Mouse (Mus musculus) hindbrain, embryonic 11.5 days (tissue): Measurements from ENCODE around the gene Sdc1. TPM values are rescaled to one million over a fixed set of nuclear protein-coding genes. Genes with fewer than 3 reads are reported as not detected.

Experiments used
- ATAC-seq: fragments of 200-750 bp; cut with Nextera tagmentation; 2 replicates; pipeline ENCODE4 v1.8.0; 2017; ENCODE audit warnings: mild to moderate bottlenecking, moderate TSS enrichment, moderate library complexity; ENCODE audit not compliant: low FRiP score
- DNase-seq: peaks from one replicate; pipeline ENCODE4 v3.0.0-alpha.2; 2015; ENCODE audit warnings: low spot score
- H3K27ac ChIP-seq: fragments of 300-500 bp; sonication (generic); 2 replicates; pipeline ENCODE4 v1.5.1; 2014; ENCODE audit warnings: mild to moderate bottlenecking, low read depth, low read length
- H3K27me3 ChIP-seq: fragments of 300-500 bp; sonication (generic); 2 replicates; pipeline ENCODE4 v1.6.1; 2014; ENCODE audit warnings: mild to moderate bottlenecking, low read length, moderate library complexity, mixed read lengths; ENCODE audit not compliant: control insufficient read depth, insufficient read depth
- H3K36me3 ChIP-seq: fragments of 300-500 bp; sonication (generic); 2 replicates; pipeline ENCODE4 v1.6.1; 2014; ENCODE audit warnings: mild to moderate bottlenecking, low read length, moderate library complexity, mixed read lengths; ENCODE audit not compliant: control insufficient read depth, insufficient read depth
- H3K4me1 ChIP-seq: fragments of 300-500 bp; sonication (generic); replicated peaks from 2 replicates; pipeline ENCODE4 v1.6.1; 2014; ENCODE audit warnings: low read length, mixed read lengths; ENCODE audit not compliant: control insufficient read depth, insufficient read depth
- H3K4me2 ChIP-seq: fragments of 300-500 bp; sonication (generic); replicated peaks from 2 replicates; pipeline ENCODE4 v1.6.1; 2014; ENCODE audit warnings: mild to moderate bottlenecking, low read depth, low read length
- H3K4me3 ChIP-seq: fragments of 300-500 bp; sonication (generic); 2 replicates; pipeline ENCODE4 v1.5.1; 2014; ENCODE audit warnings: low read depth, low read length
- H3K9ac ChIP-seq: fragments of 300-500 bp; sonication (generic); 2 replicates; pipeline ENCODE4 v1.6.1; 2014; ENCODE audit warnings: low read depth, low read length
- H3K9me3 ChIP-seq: fragments of 300-500 bp; sonication (generic); 2 replicates; pipeline ENCODE4 v1.6.1; 2016; ENCODE audit warnings: low read length; ENCODE audit not compliant: control insufficient read depth
- WGBS: fragments of 180-500 bp; shearing (Covaris S2); extraction: QIAGEN DNeasy Blood & Tissue Kit; methylation state at CpG from one replicate; pipeline ENCODE4 v1.1.7; 2014; 5-methylcytosine and 5-hydroxymethylcytosine counted together
- polyA plus RNA-seq: library from polyadenylated mRNA; unstranded; fragments of >200 nt; fragmentation: Nextera tagmentation; extraction: Ambion mirVana; gene quantifications from 2 replicates; pipeline ENCODE4 v1.2.1, GENCODE M21; 2014

Sdc1 gene
- 49.3 and 62.4 TPM in 2 replicates for polyA plus RNA-seq

DNA sequence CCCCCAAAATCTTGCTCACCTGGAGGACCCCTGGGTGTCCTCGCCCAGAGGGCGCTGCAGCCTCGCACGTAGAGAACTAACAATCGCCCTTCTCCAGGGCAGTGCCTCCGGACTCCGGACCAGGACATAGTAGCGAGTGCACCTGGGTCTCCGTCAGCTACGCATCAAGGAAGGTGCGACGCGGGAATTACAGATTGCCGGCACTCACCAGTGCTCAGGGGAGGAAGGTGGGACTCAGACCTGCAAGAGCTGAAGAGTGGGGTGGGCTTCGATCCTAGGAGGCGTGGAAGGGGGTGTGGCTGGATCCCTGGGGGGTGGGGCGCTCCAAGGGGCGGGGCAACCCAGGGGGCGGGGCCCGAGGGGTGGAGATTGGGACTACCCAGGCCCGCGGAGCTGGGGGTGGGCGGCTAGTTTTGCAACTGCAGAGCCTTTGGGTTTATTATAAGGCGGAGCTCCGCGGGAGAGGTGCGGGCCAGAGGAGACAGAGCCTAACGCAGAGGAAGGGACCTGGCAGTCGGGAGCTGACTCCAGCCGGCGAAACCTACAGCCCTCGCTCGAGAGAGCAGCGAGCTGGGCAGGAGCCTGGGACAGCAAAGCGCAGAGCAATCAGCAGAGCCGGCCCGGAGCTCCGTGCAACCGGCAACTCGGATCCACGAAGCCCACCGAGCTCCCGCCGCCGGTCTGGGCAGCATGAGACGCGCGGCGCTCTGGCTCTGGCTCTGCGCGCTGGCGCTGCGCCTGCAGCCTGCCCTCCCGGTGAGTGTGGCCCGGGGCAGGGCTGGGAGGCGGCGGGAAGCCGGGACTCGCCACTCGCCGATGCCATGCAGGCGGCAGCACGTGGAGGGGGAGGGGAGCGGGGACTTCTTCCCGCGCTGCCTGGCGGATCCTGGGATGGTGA, at the start of gene Sdc1:
Gene Sdc1 (plus strand): TSS at position 378 of the 898 bp plus-strand sequence.
- Histone ChIP-seq H3K36me3 (no peaks in the 10 kb centered on the region), H3K27me3 (no peaks in the 10 kb centered on the region), H3K9me3 (no peaks in the 10 kb centered on the region), H3K9ac (peak within 1 kb of the TSS; percentile 92), H3K4me2 (peak within 1 kb of the TSS; percentile 95), H3K4me1 (0 out of 2 replicates have a peak, but pooled peaks cover 3% of the 10 kb centered on the region), H3K27ac (peak within 1 kb of the TSS; percentile 70), H3K4me3 (peak within 1 kb of the TSS; percentile 85)
- 0% methylated on average over 67 of the region's 67 CpGs for WGBS
- ATAC-seq (peak; percentile 85), DNase-seq (peak; percentile 86)

DNA sequence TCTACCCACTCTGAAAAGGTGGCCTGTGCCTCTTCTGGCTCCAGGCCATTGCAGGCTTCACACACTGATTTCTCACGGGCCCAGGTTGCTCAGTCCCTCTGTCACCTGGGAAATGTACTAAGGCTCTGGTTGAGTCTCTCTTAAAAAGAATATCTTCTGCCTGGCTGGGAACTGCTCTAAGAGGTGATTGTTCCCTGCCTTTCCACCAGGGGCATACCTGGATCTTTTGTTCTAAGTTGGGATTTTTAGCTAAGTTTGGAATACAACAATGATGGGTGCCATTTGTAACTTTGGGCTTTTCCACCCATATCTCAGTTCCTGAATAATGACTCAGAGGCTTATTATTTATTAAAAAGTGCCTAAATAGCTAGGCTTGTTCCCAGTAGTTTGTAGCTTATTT, 44.2 kb upstream of the Sdc1 start:
- Histone ChIP-seq H3K9me3 (no peaks in the 10 kb centered on the region), H3K4me3 (no peak overlapping the region), H3K27ac (no peak overlapping the region), H3K4me2 (no peak overlapping the region), H3K36me3 (peaks cover 5% of the 10 kb centered on the region), H3K4me1 (no peaks in the 10 kb centered on the region), H3K27me3 (no peaks in the 10 kb centered on the region), H3K9ac (no peak overlapping the region)
- WGBS: 86% methylated on average over 1 of the region's 1 CpGs
- ATAC-seq (no peak), DNase-seq (no peak)

DNA sequence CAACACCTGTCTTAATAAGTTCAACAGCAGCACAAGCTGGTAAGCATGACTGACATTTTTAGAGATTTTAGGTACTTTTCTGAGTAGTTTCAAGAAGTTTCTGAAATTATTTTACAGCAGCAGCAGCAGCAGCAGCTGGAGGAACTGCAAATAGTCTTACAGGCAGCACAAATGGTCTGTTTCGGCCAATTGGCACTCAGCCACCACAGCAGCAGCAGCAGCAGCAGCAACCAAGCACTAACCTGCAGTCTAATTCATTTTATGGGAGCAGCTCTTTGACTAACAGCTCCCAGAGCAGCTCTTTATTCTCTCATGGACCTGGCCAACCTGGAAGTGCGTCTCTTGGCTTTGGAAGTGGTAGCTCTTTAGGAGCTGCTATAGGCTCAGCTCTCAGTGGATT, 42.4 kb upstream of the Sdc1 start:
- Histone ChIP-seq H3K27me3 (no peaks in the 10 kb centered on the region), H3K4me2 (no peak overlapping the region), H3K9me3 (no peaks in the 10 kb centered on the region), H3K4me1 (no peaks in the 10 kb centered on the region), H3K4me3 (no peak overlapping the region), H3K27ac (no peak overlapping the region), H3K36me3 (peaks cover 3% of the 10 kb centered on the region; the same call in 1 of the 2 replicates), H3K9ac (no peak overlapping the region)
- DNase-seq: no peak
- no peak for ATAC-seq
- 96% methylated on average over 2 of the region's 2 CpGs for WGBS

DNA sequence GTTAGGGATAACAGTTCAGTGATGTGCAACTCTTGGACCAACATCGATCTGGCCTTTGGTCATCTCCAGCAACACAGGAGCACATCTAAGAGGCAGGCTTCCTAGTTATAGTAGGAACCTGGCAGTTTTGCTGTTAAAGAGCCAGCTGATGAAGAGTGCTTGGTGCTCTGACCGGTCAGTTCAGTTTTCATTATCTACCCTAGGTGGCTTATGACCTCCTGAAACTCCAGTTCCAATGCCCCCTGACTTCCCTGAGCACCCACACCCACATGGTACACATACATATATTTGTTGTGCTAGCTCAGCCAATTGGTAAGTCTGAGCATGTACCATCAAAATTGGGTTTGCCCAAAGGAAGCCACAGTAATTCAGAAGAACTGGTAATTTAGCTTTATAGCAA, 17.5 kb upstream of the Sdc1 start:
- Histone ChIP-seq H3K27ac (no peak overlapping the region), H3K4me1 (no peaks in the 10 kb centered on the region), H3K27me3 (no peaks in the 10 kb centered on the region), H3K9me3 (no peaks in the 10 kb centered on the region; the same call in 1 of the 2 replicates), H3K4me3 (no peak overlapping the region), H3K36me3 (peaks cover 12% of the 10 kb centered on the region), H3K4me2 (no peak overlapping the region), H3K9ac (no peak overlapping the region)
- DNase-seq (no peak), ATAC-seq (no peak)
- 99% methylated on average over 2 of the region's 2 CpGs for WGBS

DNA sequence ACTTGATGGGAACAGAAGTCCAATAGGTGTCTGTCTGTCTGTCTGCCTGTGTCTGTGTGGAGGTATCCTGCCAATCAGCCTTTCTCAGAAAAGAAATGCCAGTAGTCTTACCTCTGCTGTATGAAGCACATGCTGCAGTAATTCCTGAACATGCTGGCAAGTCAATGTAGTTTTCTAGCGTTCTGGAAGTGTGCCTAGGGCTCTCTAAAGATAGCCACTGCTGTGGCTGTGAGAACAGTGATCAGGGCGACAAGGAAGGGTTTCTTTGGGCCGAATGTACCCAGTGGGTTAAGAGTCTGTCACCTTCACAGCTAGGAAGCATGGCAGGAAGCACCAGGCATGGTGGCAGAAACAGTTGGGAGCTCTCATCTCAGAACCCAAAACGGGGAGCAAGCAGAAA, 17.0 kb upstream of the Sdc1 start:
- ATAC-seq (no peak), DNase-seq (no peak)
- Histone ChIP-seq H3K9me3 (no peaks in the 10 kb centered on the region; the same call in 1 of the 2 replicates), H3K4me3 (no peak overlapping the region), H3K9ac (no peak overlapping the region), H3K27ac (no peak overlapping the region), H3K4me2 (no peak overlapping the region), H3K4me1 (no peaks in the 10 kb centered on the region), H3K27me3 (no peaks in the 10 kb centered on the region), H3K36me3 (peaks cover 8% of the 10 kb centered on the region)
- WGBS: 90% methylated on average over 4 of the region's 4 CpGs

DNA sequence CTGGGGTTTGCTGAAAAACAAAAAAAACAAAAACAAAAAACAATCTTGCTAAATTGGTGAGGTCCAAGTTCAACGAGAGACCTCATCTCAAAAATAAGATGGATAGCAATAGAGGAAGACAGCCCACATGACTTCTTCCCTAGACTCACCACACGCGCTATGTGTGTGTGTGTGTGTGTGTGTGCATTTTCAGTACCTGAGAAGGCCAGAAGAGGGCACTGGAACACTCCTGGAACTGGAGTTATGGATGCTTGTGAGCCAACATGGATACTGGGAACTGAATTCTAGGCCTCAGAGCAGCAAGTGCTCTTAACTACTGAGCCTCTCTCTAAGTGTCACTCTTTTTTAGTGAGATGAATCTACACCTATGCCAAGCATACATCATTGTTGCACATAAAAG, 13.1 kb upstream of the Sdc1 start:
- H3K27me3 ChIP-seq: no peaks in the 10 kb centered on the region
- H3K4me1 ChIP-seq: no peaks in the 10 kb centered on the region
- DNase-seq (no peak), ATAC-seq (no peak)
- H3K36me3 ChIP-seq: 0 out of 2 replicates have a peak, but pooled peaks cover 2% of the 10 kb centered on the region
- H3K4me2 ChIP-seq: no peak overlapping the region
- H3K9ac ChIP-seq: no peak overlapping the region
- no peak overlapping the region for H3K27ac ChIP-seq
- H3K9me3 ChIP-seq: no peaks in the 10 kb centered on the region; the same call in 1 of the 2 replicates
- H3K4me3 ChIP-seq: no peak overlapping the region
- WGBS: 96% methylated on average over 3 of the region's 3 CpGs

DNA sequence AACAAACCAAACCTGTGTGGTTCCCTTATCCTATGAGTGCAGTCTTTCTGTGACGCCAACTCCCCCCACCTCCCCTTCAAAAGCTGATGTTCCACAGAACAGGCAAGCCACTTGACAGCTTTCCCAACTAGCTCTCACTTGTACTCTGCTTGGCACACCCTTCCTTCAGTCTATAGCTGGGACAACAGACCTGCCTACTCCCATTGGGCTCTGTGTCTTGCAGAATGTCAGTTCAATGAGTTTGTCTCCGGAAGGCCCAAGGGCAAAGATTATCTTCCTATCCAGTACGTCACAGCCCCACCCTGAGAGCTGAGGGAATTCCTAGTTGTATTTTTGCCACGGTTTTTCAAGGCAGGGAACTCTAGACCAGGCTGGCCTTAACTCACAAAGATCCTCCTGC, 12.0 kb upstream of the Sdc1 start:
- Histone ChIP-seq H3K4me1 (no peaks in the 10 kb centered on the region), H3K4me3 (no peak overlapping the region), H3K27ac (no peak overlapping the region), H3K36me3 (0 out of 2 replicates have a peak, but pooled peaks cover 2% of the 10 kb centered on the region), H3K4me2 (no peak overlapping the region), H3K27me3 (no peaks in the 10 kb centered on the region), H3K9me3 (no peaks in the 10 kb centered on the region; the same call in 1 of the 2 replicates), H3K9ac (no peak overlapping the region)
- ATAC-seq (no peak), DNase-seq (no peak)
- WGBS: 81% methylated on average over 4 of the region's 4 CpGs

DNA sequence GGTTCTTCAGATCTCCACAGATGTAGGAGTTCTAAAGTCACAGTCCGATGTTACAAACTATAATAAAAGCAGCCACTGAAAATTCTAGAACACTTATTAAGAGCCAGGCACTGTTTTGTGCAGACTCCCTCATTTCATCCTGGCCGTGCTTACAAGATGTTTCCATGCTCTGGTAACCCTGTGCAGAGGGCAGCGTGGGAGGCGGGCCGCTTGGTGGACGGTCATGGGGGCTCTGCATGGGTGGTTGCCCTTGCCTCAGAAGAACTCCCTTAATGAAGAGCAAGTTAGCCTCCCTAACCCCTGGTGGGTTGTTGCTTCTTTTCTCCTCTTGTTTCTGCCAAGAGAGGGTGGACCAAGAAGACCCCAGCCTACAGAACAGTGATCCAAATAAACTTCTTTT, 11.3 kb upstream of the Sdc1 start:
- Histone ChIP-seq H3K4me3 (no peak overlapping the region), H3K9me3 (no peaks in the 10 kb centered on the region; the same call in 1 of the 2 replicates), H3K4me2 (no peak overlapping the region), H3K9ac (no peak overlapping the region), H3K4me1 (no peaks in the 10 kb centered on the region), H3K27me3 (no peaks in the 10 kb centered on the region), H3K27ac (no peak overlapping the region), H3K36me3 (0 out of 2 replicates have a peak, but pooled peaks cover 2% of the 10 kb centered on the region)
- ATAC-seq: no peak
- WGBS: 81% methylated on average over 6 of the region's 6 CpGs
- DNase-seq: no peak

DNA sequence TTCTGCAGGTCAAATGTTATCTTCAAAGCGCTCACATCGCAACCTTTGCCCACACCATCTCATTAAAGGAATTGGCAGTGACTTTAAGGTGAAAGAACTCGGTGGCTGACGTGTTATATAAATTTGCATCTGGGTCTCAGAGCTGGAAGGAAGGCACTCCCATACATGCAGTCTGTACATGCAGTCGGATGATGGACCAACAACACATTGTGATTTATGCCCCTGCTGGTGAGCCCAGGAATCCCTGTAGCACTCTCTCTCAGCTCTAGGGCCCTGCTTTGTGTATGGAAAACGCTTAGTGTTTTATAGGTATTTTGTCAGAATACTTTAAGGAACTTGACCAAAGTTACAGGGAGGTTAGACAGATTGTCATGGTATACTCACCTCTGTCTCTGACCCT, 10.6 kb upstream of the Sdc1 start:
- Histone ChIP-seq H3K9ac (no peak overlapping the region), H3K4me3 (no peak overlapping the region), H3K4me2 (no peak overlapping the region), H3K36me3 (0 out of 2 replicates have a peak, but pooled peaks cover 2% of the 10 kb centered on the region), H3K27me3 (no peaks in the 10 kb centered on the region), H3K9me3 (no peaks in the 10 kb centered on the region; the same call in 1 of the 2 replicates), H3K27ac (no peak overlapping the region), H3K4me1 (no peaks in the 10 kb centered on the region)
- DNase-seq: no peak
- 84% methylated on average over 6 of the region's 6 CpGs for WGBS
- ATAC-seq: no peak
